In the genomic region with DNA sequence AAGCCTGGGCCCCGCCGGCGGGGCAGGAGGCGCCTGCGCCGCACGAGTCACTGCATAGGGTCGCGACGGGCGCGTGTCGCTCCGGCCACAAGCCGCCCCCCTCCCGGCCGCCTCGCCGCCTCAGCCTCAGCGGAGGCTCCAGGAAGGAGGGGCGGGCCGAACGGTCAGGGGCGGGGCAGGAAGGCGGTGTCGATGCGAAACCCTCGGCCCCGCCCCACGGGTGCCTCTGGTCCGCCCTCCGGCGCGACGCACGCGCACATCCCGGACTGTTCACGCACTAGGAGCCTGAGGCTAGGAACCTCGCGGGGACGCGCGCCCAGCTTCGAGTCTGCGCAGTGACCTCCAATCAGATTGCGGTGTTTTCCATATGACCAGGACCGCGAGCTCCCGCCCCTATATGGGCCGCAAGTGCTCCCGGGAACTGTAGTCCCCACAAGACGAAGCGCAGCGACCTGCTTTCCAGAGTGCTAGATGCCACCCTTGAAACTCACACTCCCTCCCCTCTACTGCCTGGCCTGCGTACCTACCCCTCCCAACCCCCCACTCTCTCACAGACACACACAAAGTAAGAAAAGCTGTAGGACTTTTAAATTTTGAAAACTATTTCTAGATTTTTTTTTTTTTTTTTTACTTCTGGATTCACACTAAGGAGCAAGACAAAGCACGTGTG, we compare ENCODE assay signal across 8 mouse cellular contexts. TPM values are rescaled to one million over a fixed set of nuclear protein-coding genes. Genes with fewer than 3 reads are reported as not detected.
DNase-seq lines count a peak whose midpoint lies in the region; ATAC-seq lines count a peak whose summit lies in the region.

Ralgapa2 (minus strand) TSS at position 434 of the 670 bp plus-strand sequence.

- intact Hi-C loops in gastrocnemius, postnatal 14 days (cut with DNase I; ENCODE audit: low total_unique reads) = no loop called here
- intact Hi-C loops in left cerebral cortex, postnatal 10 days (cut with DNase I) = no loop called here

- peak; percentile 99 to 100 for DNase-seq in adrenal gland, adult (ENCODE audit: inconsistent age in 2 of 2, low spot score in 1 of 2)
- peak; percentile 100 for DNase-seq in embryo, embryonic 10.5 days (ENCODE audit: low spot score)
- DNase-seq in gastrocnemius, postnatal 14 days = peak; percentile 99
- DNase-seq in left cerebral cortex, postnatal 10 days (ENCODE audit: extremely low spot score in 1 of 2, low spot score in 2 of 2) = peak; percentile 99
- DNase-seq in right cerebral cortex, postnatal 25 days = peak; percentile 99
- DNase-seq in urinary bladder, postnatal 4 days (ENCODE audit: low spot score in 2 of 2) = peak; percentile 98 to 99

- ATAC-seq in inflammation-experienced regulatory T-cells, adult 6 months = peak; percentile 94
- peak; percentile 98 for ATAC-seq in megakaryocyte-erythroid progenitor cell, adult 5-6 weeks (replicated peaks; ENCODE audit: low FRiP score, low TSS enrichment, poor library complexity, severe bottlenecking)

RNA-seq across cellular contexts. Expression of gene Ralgapa2, which starts in this region (rescaled TPM):
- 1 to 10 TPM; 2.9 to 5.0 TPM for total RNA-seq in gastrocnemius, postnatal 14 days (2021)
- 10 to 100 TPM in 2 of 3 experiments, 1 to 10 TPM in 1; 7.4 to 13.3 (median 11.4) TPM for polyA plus RNA-seq in inflammation-experienced regulatory T-cells, adult 6 months (2017; shearing (Covaris generic))
- 10 to 100 TPM; 26.0 to 29.8 TPM for total RNA-seq in left cerebral cortex, postnatal 10 days (2021)
- total RNA-seq in megakaryocyte-erythroid progenitor cell, adult 5-6 weeks (2014; fragmentation: Nextera tagmentation) = 27.1 and 33.1 TPM in 2 replicates
- total RNA-seq in megakaryocyte-erythroid progenitor cell, adult 5-6 weeks (2017) = 10.8 and 11.4 TPM in 2 replicates

Comparison
In these comparisons a context has a peak if more than half of its experiments do, and no peak if none do; other contexts are left out.
1. Peak in every context shown above with its lines: DNase-seq and ATAC-seq.